18 mouse cellular contexts compared by ENCODE assay signal in genomic region chr16:96025244-96025643, GRCm38 (mm10). TPM values are rescaled to one million over a fixed set of nuclear protein-coding genes. Genes with fewer than 3 reads are reported as not detected.
DNase-seq lines count a peak whose midpoint lies in the region; ATAC-seq and TF ChIP-seq lines count a peak whose summit lies in the region.
"Had no signal": no experiment of that assay in that cellular context is flagged by ENCODE, and none has a peak within 500 bp of the region (broad histone marks: within the 10 kb centered on the region; RNA-seq: fewer than 3 reads in every experiment).

No protein-coding gene starts in this region.

- H3K9me3 ChIP-seq in heart, postnatal 0 days (replicated peaks; ENCODE audit: control insufficient read depth, low read length): no peaks in the 10 kb centered on the region
- no peaks in the 10 kb centered on the region for H3K9me3 ChIP-seq in heart, embryonic 11.5 days (replicated peaks; ENCODE audit: control insufficient read depth, low read length)
- no peaks in the 10 kb centered on the region for H3K9me3 ChIP-seq in lung, embryonic 14.5 days (ENCODE audit: low read depth, low read length)
- H3K9me3 ChIP-seq in CH12.LX (replicated peaks; ENCODE audit: low read length): no peaks in the 10 kb centered on the region
- H3K9me3 ChIP-seq: embryonic facial prominence, embryonic 15.5 days; limb, embryonic 13.5 days; stomach, embryonic 15.5 days had no signal

- no peak overlapping the region for H3K9ac ChIP-seq in heart, postnatal 0 days (replicated peaks; ENCODE audit: low read depth, low read length)
- H3K9ac ChIP-seq in heart, embryonic 11.5 days (ENCODE audit: low read depth, low read length): no peak overlapping the region
- no peak overlapping the region for H3K9ac ChIP-seq in lung, embryonic 14.5 days
- no peak overlapping the region for H3K9ac ChIP-seq in CH12.LX (ENCODE audit: insufficient read depth, low read depth)
- H3K9ac ChIP-seq: embryonic facial prominence, embryonic 15.5 days; limb, embryonic 13.5 days; liver, embryonic 14.5 days; stomach, embryonic 15.5 days had no signal

- WGBS in heart, postnatal 0 days: 72% methylated on average over 3 of the region's 3 CpGs
- WGBS in heart, embryonic 11.5 days (ENCODE audit: insufficient replicate concordance): 87% methylated on average over 3 of the region's 3 CpGs
- 83% methylated on average over 3 of the region's 3 CpGs for WGBS in lung, embryonic 14.5 days

- H3K27ac ChIP-seq in heart, postnatal 0 days (ENCODE audit: low read depth): no peak overlapping the region
- no peak overlapping the region for H3K27ac ChIP-seq in heart, embryonic 11.5 days (ENCODE audit: low read depth, low read length)
- H3K27ac ChIP-seq in lung, embryonic 14.5 days (ENCODE audit: low read depth): no peak overlapping the region
- H3K27ac ChIP-seq in CH12.LX (ENCODE audit: insufficient read depth, low read depth): no peak overlapping the region
- H3K27ac ChIP-seq: embryonic facial prominence, embryonic 15.5 days; limb, embryonic 13.5 days; liver, embryonic 14.5 days; stomach, embryonic 15.5 days had no signal

- H3K4me2 ChIP-seq in heart, postnatal 0 days (ENCODE audit: low read depth, low read length): no peak overlapping the region
- H3K4me2 ChIP-seq in heart, embryonic 11.5 days: no peak overlapping the region
- H3K4me2 ChIP-seq in lung, embryonic 14.5 days: no peak overlapping the region
- H3K4me2 ChIP-seq in CH12.LX (ENCODE audit: insufficient read depth, low read depth, poor library complexity, severe bottlenecking): no peak overlapping the region
- H3K4me2 ChIP-seq: embryonic facial prominence, embryonic 15.5 days; limb, embryonic 13.5 days; stomach, embryonic 15.5 days had no signal

- no peak for ATAC-seq in heart, postnatal 0 days (ENCODE audit: insufficient read depth, low read depth)
- ATAC-seq in heart, embryonic 11.5 days (replicated peaks; ENCODE audit: insufficient number of reproducible peaks, low FRiP score, low TSS enrichment): no peak
- ATAC-seq in lung, embryonic 14.5 days (ENCODE audit: insufficient read depth): no peak
- ATAC-seq: lung, postnatal 0 days; midbrain, embryonic 16.5 days had no signal

- no peaks in the 10 kb centered on the region for H3K4me1 ChIP-seq in heart, postnatal 0 days (ENCODE audit: control insufficient read depth, insufficient read depth)
- H3K4me1 ChIP-seq in heart, embryonic 11.5 days (ENCODE audit: control insufficient read depth, insufficient read depth, low read length): no peaks in the 10 kb centered on the region
- H3K4me1 ChIP-seq in lung, embryonic 14.5 days (ENCODE audit: insufficient read depth): no peaks in the 10 kb centered on the region
- H3K4me1 ChIP-seq in CH12.LX (ENCODE audit: control insufficient read depth in 1 of 2, insufficient read depth in 2 of 2): no peaks in the 10 kb centered on the region
- H3K4me1 ChIP-seq: embryonic facial prominence, embryonic 15.5 days; limb, embryonic 13.5 days; stomach, embryonic 15.5 days had no signal

- TF ChIP-seq RAD21 in CH12.LX (IDR thresholded peaks at IDR 0.05; ENCODE audit: low read depth, low read length): peak; percentile 38

- no peaks in the 10 kb centered on the region for H3K27me3 ChIP-seq in heart, postnatal 0 days (ENCODE audit: control insufficient read depth, insufficient read depth, low read length)
- H3K27me3 ChIP-seq in heart, embryonic 11.5 days (ENCODE audit: control insufficient read depth, insufficient read depth, low read length): no peaks in the 10 kb centered on the region
- H3K27me3 ChIP-seq in lung, embryonic 14.5 days (ENCODE audit: insufficient read depth, low read length): no peaks in the 10 kb centered on the region
- no peaks in the 10 kb centered on the region for H3K27me3 ChIP-seq in CH12.LX (replicated peaks)
- H3K27me3 ChIP-seq: embryonic facial prominence, embryonic 15.5 days; limb, embryonic 13.5 days; stomach, embryonic 15.5 days had no signal

- H3K79me2 ChIP-seq in CH12.LX (replicated peaks; ENCODE audit: control insufficient read depth, extremely low read depth, insufficient read depth, poor library complexity, severe bottlenecking): no peaks in the 10 kb centered on the region

- TF ChIP-seq CTCF in heart, postnatal 0 days (IDR thresholded peaks at IDR 0.05; ENCODE audit: low read depth): 0 out of 2 replicates have a peak, but pooled peaks have one; percentile 9
- TF ChIP-seq CTCF in lung, embryonic 14.5 days (IDR thresholded peaks at IDR 0.05; ENCODE audit: low read depth): 0 out of 2 replicates have a peak, but pooled peaks have one; percentile 9
- peak; percentile 10 to 66; a peak in 2 of 4 replicates for TF ChIP-seq CTCF in CH12.LX (conservative IDR thresholded peaks at IDR 0.05 in 1 of 2, IDR thresholded peaks at IDR 0.05 in 1 of 2; ENCODE audit: low read depth in 2 of 2, low read length in 2 of 2)
- peak; percentile 12; the same call in 1 of the 2 replicates for TF ChIP-seq CTCF in brain, embryonic 14.5 days (IDR thresholded peaks at IDR 0.05; ENCODE audit: borderline replicate concordance, extremely low read depth, insufficient read depth, insufficient read length)

- DNase-seq in heart, postnatal 0 days (ENCODE audit: low spot score): no peak
- DNase-seq in lung, embryonic 14.5 days: no peak
- DNase-seq in lung, postnatal 36 days: no peak
- no peak for DNase-seq in CH12.LX (ENCODE audit: extremely low read depth)
- no peak for DNase-seq in brain, embryonic 14.5 days (ENCODE audit: low read depth)
- DNase-seq in cerebellum, adult 9-11 months: no peak
- DNase-seq in ovary, postnatal 36 days (ENCODE audit: low spot score): no peak
- DNase-seq: cerebellum, postnatal 10 days; kidney, adult 9 months; kidney, postnatal 36 days; layer of hippocampus, adult 9-11 months had no signal

- no peak for TF ChIP-seq EP300 in heart, postnatal 0 days (IDR thresholded peaks at IDR 0.05; ENCODE audit: low read depth)
- TF ChIP-seq EP300 in CH12.LX (IDR thresholded peaks at IDR 0.05; ENCODE audit: low read length): no peak

- TF ChIP-seq POLR2A in CH12.LX (IDR thresholded peaks at IDR 0.05; ENCODE audit: low read depth, low read length): no peak
- no peak for TF ChIP-seq POLR2A in brain, embryonic 14.5 days (IDR thresholded peaks at IDR 0.05; ENCODE audit: borderline replicate concordance, extremely low read depth, insufficient read depth, insufficient read length, poor library complexity, severe bottlenecking)

- H3K4me3 ChIP-seq in heart, postnatal 0 days (ENCODE audit: low read depth, low read length): no peak overlapping the region
- H3K4me3 ChIP-seq in heart, embryonic 11.5 days (ENCODE audit: low read depth, low read length): no peak overlapping the region
- no peak overlapping the region for H3K4me3 ChIP-seq in lung, embryonic 14.5 days (ENCODE audit: low read depth, low read length)
- no peak overlapping the region for H3K4me3 ChIP-seq in CH12.LX (replicated peaks in 1 of 3; ENCODE audit: low read depth in 2 of 3, low read length in 2 of 3, poor library complexity in 1 of 3)
- H3K4me3 ChIP-seq: embryonic facial prominence, embryonic 15.5 days; limb, embryonic 13.5 days; stomach, embryonic 15.5 days had no signal

- peaks cover 93% of the 10 kb centered on the region for H3K36me3 ChIP-seq in heart, postnatal 0 days (replicated peaks; ENCODE audit: control insufficient read depth, insufficient read depth, low read length)
- H3K36me3 ChIP-seq in heart, embryonic 11.5 days (ENCODE audit: control insufficient read depth, insufficient read depth, low read length): peaks cover 31% of the 10 kb centered on the region
- H3K36me3 ChIP-seq in lung, embryonic 14.5 days (ENCODE audit: insufficient read depth): peaks cover 94% of the 10 kb centered on the region
- peaks cover 2 to 3% of the 10 kb centered on the region in 2 experiments for H3K36me3 ChIP-seq in CH12.LX (replicated peaks in 1 of 2; ENCODE audit: control insufficient read depth in 1 of 2, insufficient read depth in 1 of 2, low read length in 1 of 2)

- in situ Hi-C loops in CH12.LX (cut with MboI; ENCODE audit: low pct_ligation_motif_present, low pct_unique_long_range_greater_than_20kb, low sequenced_read_pairs): loop anchor here (25.0 kb wide), 1 partner anchor 312 kb away; no protein-coding TSS in a partner anchor

- dilution Hi-C loops in CH12.LX (cut with MboI; ENCODE audit: extremely low pct_ligation_motif_present, extremely low pct_unique_long_range_greater_than_20kb, low sequenced_read_pairs): no loop called here

TF ChIP-seq in CH12.LX, 34 proteins besides CTCF, POLR2A, EP300 and RAD21:
- TF ChIP-seq ELF1 (IDR thresholded peaks at IDR 0.05; ENCODE audit: low read depth, low read length) (no peak), SMC3 (IDR thresholded peaks at IDR 0.05; ENCODE audit: low read depth, low read length) (peak; percentile 45), SIN3A (IDR thresholded peaks at IDR 0.05; ENCODE audit: low read length) (no peak), USF2 (conservative IDR thresholded peaks at IDR 0.05; ENCODE audit: low read depth, low read length) (no peak)

RNA-seq across cellular contexts. Expression of gene Psmg1, which starts 34.5 kb away (rescaled TPM):
- total RNA-seq in heart, postnatal 0 days (2014; rRNA removed; ENCODE audit: low replicate concordance): 27.4 and 38.9 TPM in 2 replicates
- polyA plus RNA-seq in heart, postnatal 0 days (2015; fragmentation: Nextera tagmentation; extraction: Ambion mirVana): 53.5 and 61.3 TPM in 2 replicates
- polyA plus RNA-seq in heart, embryonic 11.5 days (2014; fragmentation: Nextera tagmentation; extraction: Ambion mirVana): 76.5 and 83.1 TPM in 2 replicates
- polyA plus RNA-seq in lung, embryonic 14.5 days (2014; fragmentation: Nextera tagmentation; extraction: Ambion mirVana): 97.8 and 104 TPM in 2 replicates
- 134 and 146 TPM in 2 replicates for total RNA-seq in CH12.LX (2012; rRNA removed)
- 250 and 256 TPM in 2 replicates for total RNA-seq in CH12.LX (2014; rRNA removed)
- polyA plus RNA-seq in CH12.LX (2012; ENCODE audit: insufficient read length, low read depth): 198 and 220 TPM in 2 replicates
- 43.5 and 48.8 TPM in 2 replicates for polyA plus RNA-seq in brain, embryonic 14.5 days (2012; rRNA removed)

RNA-seq across cellular contexts. Expression of gene Brwd1, which starts 57.1 kb away (rescaled TPM):
- total RNA-seq in heart, postnatal 0 days (2014; rRNA removed; ENCODE audit: low replicate concordance): 69.0 and 72.1 TPM in 2 replicates
- polyA plus RNA-seq in heart, postnatal 0 days (2015; fragmentation: Nextera tagmentation; extraction: Ambion mirVana): 53.0 and 55.9 TPM in 2 replicates
- polyA plus RNA-seq in heart, embryonic 11.5 days (2014; fragmentation: Nextera tagmentation; extraction: Ambion mirVana): 93.8 and 97.7 TPM in 2 replicates
- polyA plus RNA-seq in lung, embryonic 14.5 days (2014; fragmentation: Nextera tagmentation; extraction: Ambion mirVana): 107 and 109 TPM in 2 replicates
- 7.1 and 8.1 TPM in 2 replicates for total RNA-seq in CH12.LX (2012; rRNA removed)
- 4.3 and 4.4 TPM in 2 replicates for total RNA-seq in CH12.LX (2014; rRNA removed)
- 3.4 and 4.4 TPM in 2 replicates for polyA plus RNA-seq in CH12.LX (2012; ENCODE audit: insufficient read length, low read depth)
- 173 and 181 TPM in 2 replicates for polyA plus RNA-seq in brain, embryonic 14.5 days (2012; rRNA removed)
